Mouse (Mus musculus): Measurements from ENCODE around the gene Gnat2. TPM values are rescaled to one million over a fixed set of nuclear protein-coding genes. Genes with fewer than 3 reads are reported as not detected.

Gnat2 gene
- total RNA-seq, 2 experiments from 2014 or later, result 0.23 TPM; not detected in 1

DNA sequence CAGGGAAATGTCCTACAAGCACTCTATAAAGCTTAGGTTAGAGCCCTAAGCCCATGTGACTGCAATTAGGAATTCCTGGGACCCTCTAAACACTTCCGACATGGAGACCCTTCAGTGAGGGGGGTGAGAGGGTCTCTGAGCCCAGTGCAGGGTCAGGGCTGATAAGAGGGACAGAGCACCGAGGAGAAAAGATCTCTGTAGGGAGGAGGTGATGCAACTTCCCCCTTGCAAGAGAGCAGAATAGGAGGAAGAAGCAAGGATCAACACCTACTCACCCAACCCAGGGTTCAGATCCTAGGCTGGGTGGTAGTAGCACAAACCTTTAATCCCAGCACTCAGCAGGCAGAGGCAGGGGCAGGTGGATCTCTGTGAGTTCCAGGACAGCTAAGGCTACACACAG lies 9.4 kb upstream of the Gnat2 start:
- DNase-seq, result no peak
- intact Hi-C loops (cut with DNase I; ENCODE audit: low total_unique reads), result no loop called here

DNA sequence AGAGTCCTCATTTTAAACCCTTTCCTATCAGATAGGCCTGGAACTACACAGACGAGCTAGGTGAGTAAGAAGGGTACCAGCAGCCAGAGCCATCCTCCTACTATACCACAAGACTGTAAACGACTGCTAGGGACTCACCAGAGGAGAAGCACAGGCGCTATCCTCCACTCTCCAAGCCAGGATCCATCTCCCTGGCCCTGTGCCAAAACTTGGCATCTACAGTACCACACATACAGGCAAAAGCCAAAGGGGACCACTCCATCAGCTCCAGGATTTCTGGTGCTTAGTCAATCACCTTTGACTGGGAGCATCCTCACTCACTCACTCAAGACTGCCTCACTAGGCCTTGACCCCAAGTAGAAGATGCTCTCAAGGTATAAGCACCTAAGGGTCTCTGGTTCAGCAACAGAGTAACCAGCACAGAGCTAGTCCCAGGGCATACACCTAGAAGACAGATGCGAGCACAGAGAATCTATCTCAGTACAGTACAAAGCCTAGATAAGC lies 8.6 kb upstream of the Gnat2 start:
- intact Hi-C loops (cut with DNase I; ENCODE audit: low total_unique reads), result no loop called here
- no peak for DNase-seq

DNA sequence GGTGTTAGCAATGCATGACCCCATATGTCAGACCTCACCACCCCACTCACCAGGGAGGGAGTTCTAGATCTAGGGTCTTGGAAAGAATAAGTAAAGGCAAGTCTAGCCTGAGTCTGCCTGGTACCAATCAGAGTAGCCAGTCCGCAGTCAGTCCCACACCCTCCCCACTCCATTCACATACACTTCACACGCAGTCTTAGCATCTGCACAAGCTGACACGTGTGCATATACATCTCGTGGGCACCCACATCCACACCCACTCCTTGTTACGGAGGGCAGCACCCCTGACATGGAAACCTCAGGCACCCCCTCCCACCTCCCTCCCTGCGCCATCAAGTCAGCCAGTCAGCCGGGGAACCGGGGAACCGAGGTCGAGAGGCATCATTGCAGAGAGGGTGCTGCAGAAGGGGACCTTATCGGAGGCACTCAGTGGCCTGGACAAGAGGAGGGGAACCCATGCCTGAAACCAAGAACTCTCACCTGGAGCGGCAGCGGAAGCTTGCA lies 7.8 kb upstream of the Gnat2 start:
- no peak for DNase-seq
- intact Hi-C loops (cut with DNase I; ENCODE audit: low total_unique reads), result no loop called here

GRCm38 (mm10) chr3:108085281-108085720 lies 7.3 kb upstream of the Gnat2 start:
- intact Hi-C loops (cut with DNase I; ENCODE audit: low total_unique reads), result no loop called here

GRCm38 (mm10) chr3:108085721-108086469 lies 6.7 kb upstream of the Gnat2 start:
- intact Hi-C loops (cut with DNase I; ENCODE audit: low total_unique reads), result no loop called here
- peak; percentile 87 for DNase-seq

More at GRCm38 (mm10) chr3:108085281-108085720, 7.3 kb upstream of the Gnat2 start:
- DNase-seq, result peak; percentile 97

DNA sequence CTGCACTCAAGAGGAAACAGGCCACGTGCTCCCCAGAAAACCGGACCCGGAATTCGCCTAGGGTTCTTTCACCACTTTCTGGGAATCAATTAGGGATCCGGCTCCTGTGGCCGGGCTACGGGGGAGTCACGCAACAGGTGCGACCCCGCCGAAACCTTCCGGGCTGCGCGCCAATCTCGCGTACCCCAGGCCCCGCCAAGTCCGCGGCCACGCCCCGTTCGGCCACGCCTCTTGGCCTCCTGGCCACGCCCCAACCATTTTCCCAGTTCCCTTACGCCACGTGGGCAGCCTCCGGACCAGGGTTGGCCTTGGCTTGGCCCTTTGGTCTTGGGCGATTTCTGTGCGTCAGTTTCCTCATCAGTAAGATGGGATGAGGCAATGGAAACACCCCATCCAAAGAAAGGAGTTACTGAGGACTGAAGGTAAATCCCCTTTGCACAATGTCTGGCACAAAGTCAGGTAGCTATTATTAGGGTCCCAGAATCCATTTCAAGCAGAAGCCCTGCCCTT lies 6.1 kb upstream of the Gnat2 start, which contains the start of gene Ampd2:
TSS of gene Ampd2 (minus strand) at position 182 of the 510 bp plus-strand sequence.
- DNase-seq, result peak; percentile 87
- intact Hi-C loops (cut with DNase I; ENCODE audit: low total_unique reads), result no loop called here

DNA sequence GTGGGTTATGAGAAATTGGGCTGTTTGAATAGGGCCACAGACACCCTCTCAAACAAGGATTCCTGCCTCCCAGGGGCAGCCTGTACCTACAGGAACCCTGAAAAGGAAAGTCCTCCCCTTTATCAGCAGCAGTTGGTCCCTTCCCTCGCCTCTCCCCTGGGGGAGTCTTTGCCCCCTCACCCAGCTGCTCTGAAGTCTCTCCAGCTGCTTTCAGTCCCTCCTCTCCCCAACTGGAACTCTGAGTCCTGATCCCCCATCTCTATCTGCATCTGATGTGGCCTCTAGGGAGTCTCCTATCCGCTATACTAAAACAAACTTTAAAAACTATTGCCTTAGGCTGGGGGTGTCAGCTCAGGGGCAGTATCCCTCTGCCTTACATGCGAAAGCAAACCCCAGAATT lies 5.3 kb upstream of the Gnat2 start:
- no peak for DNase-seq
- intact Hi-C loops (cut with DNase I; ENCODE audit: low total_unique reads), result no loop called here

GRCm38 (mm10) chr3:108088842-108089380 lies 3.7 kb upstream of the Gnat2 start:
- DNase-seq, result no peak
- intact Hi-C loops (cut with DNase I; ENCODE audit: low total_unique reads), result no loop called here

- no peak for DNase-seq
- intact Hi-C loops (cut with DNase I; ENCODE audit: low total_unique reads), result no loop called here
Observed at GRCm38 (mm10) chr3:108089916-108090315, 2.7 kb upstream of the Gnat2 start.

DNA sequence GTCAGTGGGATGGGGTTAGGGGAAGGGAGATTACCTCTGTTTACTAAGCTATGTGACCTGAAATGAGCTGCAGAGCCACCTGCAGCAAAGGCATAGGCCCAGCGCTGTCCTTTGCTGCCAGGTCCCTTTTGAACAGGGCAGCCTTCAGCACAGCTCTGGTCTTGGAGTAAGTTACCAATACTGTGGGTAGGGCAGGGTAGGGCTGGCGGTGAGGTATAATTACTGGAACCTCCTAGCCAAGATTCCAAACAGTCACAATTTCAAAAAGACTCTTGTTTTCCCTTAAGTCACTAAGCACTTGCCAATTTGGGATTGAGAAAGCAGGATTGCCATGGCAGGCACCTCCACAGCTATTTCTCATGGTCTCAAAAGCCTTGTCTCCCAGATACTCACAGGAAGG lies 2.0 kb upstream of the Gnat2 start:
- DNase-seq, result no peak
- intact Hi-C loops (cut with DNase I; ENCODE audit: low total_unique reads), result no loop called here

- DNase-seq, result no peak
- intact Hi-C loops (cut with DNase I; ENCODE audit: low total_unique reads), result no loop called here
Observed at GRCm38 (mm10) chr3:108092030-108092429, 559 bp upstream of the Gnat2 start.

DNA sequence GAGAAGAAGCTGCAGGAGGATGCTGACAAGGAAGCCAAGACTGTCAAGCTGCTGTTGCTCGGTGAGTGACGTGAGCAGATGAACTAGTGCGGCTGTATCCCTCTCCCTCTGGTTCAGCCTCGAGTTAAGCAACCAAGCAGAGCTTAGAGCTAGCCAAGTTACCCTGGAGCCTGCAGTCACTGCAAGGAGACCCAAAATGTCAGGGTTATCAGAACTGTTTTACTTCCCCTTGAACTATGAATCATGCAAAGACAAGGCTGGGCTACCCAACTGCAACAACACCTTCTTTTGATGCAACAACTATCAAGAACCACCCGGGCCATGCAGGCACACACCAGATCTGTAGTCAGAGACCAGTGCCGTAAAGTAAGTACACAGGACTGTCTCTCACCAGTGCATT lies 717 bp downstream of the Gnat2 start:
- no peak for DNase-seq
- intact Hi-C loops (cut with DNase I; ENCODE audit: low total_unique reads), result no loop called here

GRCm38 (mm10) chr3:108094146-108094545 lies 1.6 kb downstream of the Gnat2 start:
- intact Hi-C loops (cut with DNase I; ENCODE audit: low total_unique reads), result no loop called here
- DNase-seq, result no peak

DNA sequence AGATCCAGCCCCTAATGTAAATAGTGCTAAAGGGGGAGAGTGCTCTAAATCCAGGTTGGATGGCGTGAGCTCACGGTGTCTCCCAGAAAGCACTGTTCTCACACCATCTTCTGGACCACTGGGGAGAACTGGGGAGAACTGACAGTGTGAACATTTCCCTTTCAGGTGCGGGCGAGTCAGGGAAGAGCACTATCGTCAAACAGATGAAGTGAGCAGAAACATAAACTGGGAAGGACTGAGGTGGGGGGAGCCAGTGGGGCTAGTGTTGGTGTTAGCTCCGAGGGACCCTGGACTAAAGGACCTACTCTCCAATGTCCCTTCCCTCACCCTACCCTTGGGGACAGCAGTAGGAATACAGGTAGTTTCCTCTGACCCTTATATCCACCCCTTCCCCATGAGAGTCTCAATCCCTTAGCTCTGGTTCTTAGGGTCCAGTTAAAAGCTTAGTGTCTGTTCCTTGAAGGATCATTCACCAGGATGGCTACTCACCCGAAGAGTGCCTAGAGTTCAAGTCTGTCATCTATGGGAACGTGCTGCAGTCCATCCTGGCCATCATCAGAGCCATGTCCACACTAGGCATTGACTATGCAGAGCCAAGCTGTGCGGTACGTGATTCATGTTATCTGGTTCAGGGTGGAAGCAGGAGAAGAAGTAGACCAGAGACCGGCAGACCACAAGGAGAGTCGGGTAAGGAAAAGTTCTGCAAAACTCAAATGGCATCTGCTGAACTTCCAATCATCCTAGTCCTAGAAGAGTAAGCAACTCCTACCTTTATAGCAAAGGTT lies 2.6 kb downstream of the Gnat2 start:
- intact Hi-C loops (cut with DNase I; ENCODE audit: low total_unique reads), result no loop called here
- no peak for DNase-seq

DNA sequence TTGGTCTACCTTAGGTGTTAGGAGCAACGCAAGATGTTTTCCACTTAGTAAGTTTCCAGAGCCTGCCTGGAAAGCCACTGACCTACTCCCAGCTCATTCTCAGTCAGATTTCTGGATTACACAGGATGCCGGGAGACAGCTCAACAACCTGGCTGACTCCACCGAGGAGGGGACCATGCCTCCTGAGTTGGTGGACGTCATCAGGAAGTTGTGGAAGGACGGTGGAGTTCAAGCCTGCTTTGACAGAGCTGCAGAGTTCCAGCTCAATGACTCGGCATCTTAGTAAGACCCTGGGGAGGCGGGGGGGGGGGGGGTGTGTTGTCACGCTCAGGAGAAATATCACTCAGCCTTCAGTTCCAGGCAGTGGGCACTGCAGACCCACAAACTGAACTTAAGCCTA lies 3.6 kb downstream of the Gnat2 start:
- intact Hi-C loops (cut with DNase I; ENCODE audit: low total_unique reads), result no loop called here
- DNase-seq, result no peak

GRCm38 (mm10) chr3:108096726-108097125 lies 4.1 kb downstream of the Gnat2 start:
- DNase-seq, result no peak
- intact Hi-C loops (cut with DNase I; ENCODE audit: low total_unique reads), result no loop called here

- intact Hi-C loops (cut with DNase I; ENCODE audit: low total_unique reads), result no loop called here
Observed at GRCm38 (mm10) chr3:108097656-108098055, 5.1 kb downstream of the Gnat2 start.

DNA sequence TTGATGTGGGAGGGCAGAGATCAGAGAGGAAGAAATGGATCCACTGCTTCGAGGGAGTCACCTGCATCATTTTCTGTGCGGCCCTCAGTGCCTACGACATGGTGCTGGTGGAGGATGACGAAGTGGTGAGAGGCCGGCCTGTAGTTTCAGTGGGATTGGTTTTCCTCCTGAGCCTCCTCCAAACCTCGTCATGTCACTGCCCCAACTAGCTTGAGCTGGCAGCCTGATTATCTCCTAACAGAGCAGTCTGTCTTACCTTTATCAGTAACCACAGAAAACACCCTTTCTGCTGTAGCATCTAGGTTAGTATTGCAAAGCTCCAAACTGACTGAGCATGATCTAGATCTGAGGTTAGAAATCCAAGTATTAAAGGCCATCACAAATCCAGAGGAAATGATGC lies 5.7 kb downstream of the Gnat2 start:
- no peak for DNase-seq
- intact Hi-C loops (cut with DNase I; ENCODE audit: low total_unique reads), result no loop called here

More at GRCm38 (mm10) chr3:108097656-108098055, 5.1 kb downstream of the Gnat2 start:
- no peak for DNase-seq

DNA sequence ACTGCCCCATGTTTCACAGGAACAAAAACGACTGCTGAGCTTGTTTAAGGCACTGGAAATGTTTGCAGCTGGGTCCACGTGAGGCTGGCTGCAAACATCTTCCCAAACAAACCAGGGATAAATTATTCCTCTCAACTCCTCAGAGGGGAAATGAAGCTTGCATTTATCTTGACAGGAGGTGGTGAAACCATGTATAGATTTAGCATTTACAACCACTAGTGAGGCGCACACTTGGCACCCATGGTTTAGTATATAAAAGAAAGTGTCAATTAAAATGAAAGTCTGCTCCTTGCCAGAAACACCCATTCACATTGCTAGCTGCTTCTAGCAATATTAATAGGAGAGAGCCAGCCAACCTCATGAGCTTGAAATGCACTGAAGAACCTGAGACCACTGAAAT lies 9.0 kb downstream of the Gnat2 start:
- intact Hi-C loops (cut with DNase I; ENCODE audit: low total_unique reads), result no loop called here
- no peak for DNase-seq

- intact Hi-C loops (cut with DNase I; ENCODE audit: low total_unique reads), result no loop called here
- DNase-seq, result no peak
Observed at GRCm38 (mm10) chr3:108102075-108102474, 9.5 kb downstream of the Gnat2 start.

All from gastrocnemius, postnatal 14 days (tissue).